Mouse (Mus musculus): ENCODE measurements around the gene Lnpk. TPM values are rescaled to one million over a fixed set of nuclear protein-coding genes. Genes with fewer than 3 reads are reported as not detected.

Lnpk gene
- 10 to 100 TPM; 31.1 to 45.4 (median 39.3) TPM for polyA plus RNA-seq (2017; shearing (Covaris generic))

- ATAC-seq: peak; percentile 97
Observed at GRCm38 (mm10) chr2:74578843-74579489, at the start of gene Lnpk. Gene Lnpk, minus strand, starts transcription at chr2:74579435.

GRCm38 (mm10) chr2:74620368-74620767 lies 41.1 kb upstream of the Lnpk start:
- no peak for ATAC-seq

- no peak for ATAC-seq
Observed at GRCm38 (mm10) chr2:74619676-74620246, 40.5 kb upstream of the Lnpk start.

- no peak for ATAC-seq
Observed at GRCm38 (mm10) chr2:74617706-74618105, 38.5 kb upstream of the Lnpk start.

GRCm38 (mm10) chr2:74611406-74611805 lies 32.2 kb upstream of the Lnpk start:
- ATAC-seq: no peak

GRCm38 (mm10) chr2:74609350-74609749 lies 30.1 kb upstream of the Lnpk start:
- ATAC-seq: no peak

- ATAC-seq: no peak
Observed at GRCm38 (mm10) chr2:74606087-74606760, 27.0 kb upstream of the Lnpk start.

GRCm38 (mm10) chr2:74604011-74604410 lies 24.8 kb upstream of the Lnpk start:
- no peak for ATAC-seq

GRCm38 (mm10) chr2:74602483-74602882 lies 23.2 kb upstream of the Lnpk start:
- no peak for ATAC-seq

GRCm38 (mm10) chr2:74597169-74597568 lies 17.9 kb upstream of the Lnpk start:
- no peak for ATAC-seq

GRCm38 (mm10) chr2:74596094-74596493 lies 16.9 kb upstream of the Lnpk start:
- no peak for ATAC-seq

GRCm38 (mm10) chr2:74578146-74578842 lies 941 bp downstream of the Lnpk start:
- peak; percentile 57 for ATAC-seq

GRCm38 (mm10) chr2:74570390-74570789 lies 8.8 kb downstream of the Lnpk start:
- no peak for ATAC-seq

GRCm38 (mm10) chr2:74559822-74560221 lies 19.4 kb downstream of the Lnpk start:
- ATAC-seq: no peak

GRCm38 (mm10) chr2:74559092-74559491 lies 20.1 kb downstream of the Lnpk start:
- ATAC-seq: no peak

GRCm38 (mm10) chr2:74557451-74557850 lies 21.8 kb downstream of the Lnpk start:
- ATAC-seq: no peak

GRCm38 (mm10) chr2:74551929-74552328 lies 27.3 kb downstream of the Lnpk start:
- ATAC-seq: no peak

GRCm38 (mm10) chr2:74548306-74548705 lies 30.9 kb downstream of the Lnpk start:
- ATAC-seq: no peak

GRCm38 (mm10) chr2:74508302-74508701 lies 70.9 kb downstream of the Lnpk start:
- no peak for ATAC-seq

- ATAC-seq: no peak
Observed at GRCm38 (mm10) chr2:74506439-74506838, 72.8 kb downstream of the Lnpk start.

- ATAC-seq: no peak
Observed at GRCm38 (mm10) chr2:74500307-74500706, 78.9 kb downstream of the Lnpk start.

- ATAC-seq: no peak
Observed at GRCm38 (mm10) chr2:74497851-74498250, 81.4 kb downstream of the Lnpk start.

GRCm38 (mm10) chr2:74491426-74491825 lies 87.8 kb downstream of the Lnpk start:
- no peak for ATAC-seq

Measured in inflammation-experienced regulatory T-cells, adult 6 months (primary cell).